In the genomic region with DNA sequence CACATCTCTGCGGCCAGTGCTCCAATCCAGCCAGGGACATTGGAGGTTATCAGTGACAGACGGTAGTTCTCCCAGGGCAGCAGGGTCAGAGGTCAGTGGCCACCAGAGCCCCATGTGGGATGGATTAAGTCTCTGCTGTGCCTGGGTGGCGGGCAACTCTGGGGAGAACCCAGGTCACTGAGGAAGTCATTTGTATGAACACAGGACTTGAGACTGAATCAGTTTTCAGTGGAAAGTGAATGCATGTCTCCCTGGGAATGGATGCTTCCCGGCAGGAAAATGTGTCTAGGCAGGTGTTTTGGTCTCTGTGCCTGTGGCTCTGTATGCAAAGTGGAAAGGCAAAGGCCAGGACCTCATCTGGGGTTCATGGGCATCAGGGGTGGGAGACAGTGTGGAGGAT, we compare ENCODE assay signal across 22 mouse cellular contexts.
"Had no signal": no experiment of that assay in that cellular context is flagged by ENCODE, and none has a peak within 500 bp of the region (broad histone marks: within the 10 kb centered on the region; RNA-seq: fewer than 3 reads in every experiment).

No protein-coding gene starts in this region.

- ATAC-seq: lung, postnatal 0 days; midbrain, embryonic 16.5 days had no signal

- DNase-seq: lung, adult 2 months; lung, postnatal 14 days; lung, postnatal 36 days; midbrain, embryonic 14.5 days; retina, postnatal 1 day; right cerebral cortex, adult 18-20 months; right cerebral cortex, postnatal 25 days; right cerebral cortex, postnatal 4 days; spleen, adult 18-20 months; thymus, adult 18-20 months; thymus, postnatal 14 days; thymus, postnatal 36 days had no signal

- H3K9ac ChIP-seq: lung, embryonic 15.5 days; midbrain, embryonic 12.5 days; neural tube, embryonic 13.5 days; neural tube, embryonic 15.5 days had no signal

- H3K27ac ChIP-seq: lung, embryonic 15.5 days; macrophage; midbrain, embryonic 10.5 days; midbrain, embryonic 12.5 days; neural tube, embryonic 13.5 days; neural tube, embryonic 15.5 days had no signal

- H3K4me2 ChIP-seq: lung, embryonic 15.5 days; midbrain, embryonic 12.5 days; neural tube, embryonic 13.5 days; neural tube, embryonic 15.5 days had no signal

- H3K9me3 ChIP-seq: lung, embryonic 15.5 days; midbrain, embryonic 10.5 days; midbrain, embryonic 12.5 days; neural tube, embryonic 13.5 days; neural tube, embryonic 15.5 days had no signal

- H3K4me1 ChIP-seq: midbrain, embryonic 12.5 days; neural tube, embryonic 15.5 days had no signal

- H3K4me3 ChIP-seq: lung, embryonic 15.5 days; megakaryocyte, embryonic 14.5 days; midbrain, embryonic 10.5 days; midbrain, embryonic 12.5 days; myocyte; neural tube, embryonic 13.5 days; neural tube, embryonic 15.5 days had no signal

- H3K36me3 ChIP-seq: lung, embryonic 15.5 days; midbrain, embryonic 10.5 days; midbrain, embryonic 12.5 days; neural tube, embryonic 13.5 days; neural tube, embryonic 15.5 days had no signal
